Mouse (Mus musculus): ENCODE measurements at regions not wholly inside any gene's neighbourhood (a gene's known extent, or its start where the extent isn't known, plus 50 kb on each side); places are given as distances from the start of the nearest gene placed in this dataset.

- Histone ChIP-seq H3K4me3 (no peak overlapping the region), H3K36me3 (no peaks in the 10 kb centered on the region), H3K27me3 (peaks cover 4% of the 10 kb centered on the region; the same call in 1 of the 2 replicates), H3K27ac (no peak overlapping the region), H3K4me2 (no peak overlapping the region), H3K9me3 (no peaks in the 10 kb centered on the region), H3K4me1 (peaks cover 3% of the 10 kb centered on the region; the same call in 1 of the 2 replicates), H3K9ac (no peak overlapping the region)
- WGBS: 79% methylated on average over 10 of the region's 10 CpGs
- no peak for ATAC-seq (ENCODE audit: insufficient number of reproducible peaks, insufficient read depth, low FRiP score, low TSS enrichment, low read depth)
These were observed 1717.9 kb upstream of the Gm7489 start for GRCm38 (mm10) chr15:52166595-52167443.

DNA sequence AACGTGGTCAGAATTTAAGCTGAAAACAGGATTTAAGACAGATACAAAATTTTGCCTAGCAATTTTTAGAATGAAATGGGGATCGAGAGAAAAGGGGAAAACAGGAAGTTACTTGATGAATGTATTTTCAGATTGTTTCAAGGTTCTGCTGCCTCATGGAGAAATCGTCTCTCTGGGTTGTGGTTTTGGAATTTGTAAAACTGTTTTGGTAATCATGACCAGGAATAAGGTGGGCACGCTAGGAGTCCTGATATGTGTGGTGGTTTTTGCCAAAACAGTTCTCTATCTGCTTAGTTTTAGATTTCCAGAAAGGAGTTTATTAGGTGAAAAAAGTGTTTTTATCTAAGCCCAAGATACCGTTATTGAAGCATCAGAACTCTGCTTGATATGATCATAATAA lies 1716.9 kb upstream of the Gm7489 start:
- Histone ChIP-seq H3K4me2 (no peak overlapping the region), H3K4me1 (no peaks in the 10 kb centered on the region), H3K27me3 (peaks cover under 1% of the 10 kb centered on the region; the same call in 1 of the 2 replicates), H3K4me3 (no peak overlapping the region), H3K36me3 (no peaks in the 10 kb centered on the region), H3K9me3 (no peaks in the 10 kb centered on the region), H3K9ac (no peak overlapping the region), H3K27ac (no peak overlapping the region)
- 78% methylated on average over 5 of the region's 5 CpGs for WGBS
- no peak for ATAC-seq (ENCODE audit: insufficient number of reproducible peaks, insufficient read depth, low FRiP score, low TSS enrichment, low read depth)

DNA sequence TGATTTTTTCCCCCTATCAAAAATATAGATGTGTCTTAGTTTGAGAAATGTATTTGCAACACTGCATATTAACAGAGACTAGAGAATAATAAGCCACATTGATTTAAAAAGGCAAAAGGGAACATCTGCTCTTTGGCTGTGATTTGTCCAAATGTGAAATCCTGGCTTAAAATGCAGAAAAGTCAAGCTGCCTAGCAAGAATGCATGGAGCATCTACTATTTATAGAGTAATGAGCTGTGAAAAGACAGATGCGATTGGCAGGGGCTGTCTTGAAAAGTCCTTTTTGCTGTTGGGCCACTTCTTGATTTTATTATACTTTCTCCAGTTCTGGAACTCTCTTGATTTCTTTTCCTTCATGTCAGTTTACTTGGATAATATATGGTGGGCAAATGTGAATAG lies 1707.8 kb upstream of the Gm7489 start:
- H3K4me1 ChIP-seq: no peaks in the 10 kb centered on the region
- no peak overlapping the region for H3K4me3 ChIP-seq
- no peak overlapping the region for H3K9ac ChIP-seq
- H3K9me3 ChIP-seq: no peaks in the 10 kb centered on the region
- no peak for ATAC-seq (ENCODE audit: insufficient number of reproducible peaks, insufficient read depth, low FRiP score, low TSS enrichment, low read depth)
- no peaks in the 10 kb centered on the region for H3K27me3 ChIP-seq
- WGBS: 84% methylated on average over 1 of the region's 1 CpGs
- H3K27ac ChIP-seq: no peak overlapping the region
- no peak overlapping the region for H3K4me2 ChIP-seq
- H3K36me3 ChIP-seq: no peaks in the 10 kb centered on the region

- Histone ChIP-seq H3K4me3 (no peak overlapping the region), H3K36me3 (no peaks in the 10 kb centered on the region), H3K4me1 (no peaks in the 10 kb centered on the region), H3K9me3 (no peaks in the 10 kb centered on the region), H3K27me3 (no peaks in the 10 kb centered on the region), H3K27ac (no peak overlapping the region), H3K4me2 (no peak overlapping the region), H3K9ac (no peak overlapping the region)
- WGBS: 83% methylated on average over 3 of the region's 3 CpGs
- no peak for ATAC-seq (ENCODE audit: insufficient number of reproducible peaks, insufficient read depth, low FRiP score, low TSS enrichment, low read depth)
These were observed 1706.0 kb upstream of the Gm7489 start for GRCm38 (mm10) chr15:52178668-52179067.

- Histone ChIP-seq H3K27me3 (no peaks in the 10 kb centered on the region), H3K4me3 (no peak overlapping the region)
- ATAC-seq (ENCODE audit: insufficient number of reproducible peaks, insufficient read depth, low FRiP score, low TSS enrichment, low read depth): no peak
These were observed 1705.3 kb upstream of the Gm7489 start for GRCm38 (mm10) chr15:52179379-52179778.

GRCm38 (mm10) chr15:52191176-52191575 lies 1693.5 kb upstream of the Gm7489 start:
- 71% methylated on average over 3 of the region's 3 CpGs for WGBS
- H3K4me2 ChIP-seq: no peak overlapping the region
- H3K27me3 ChIP-seq: no peaks in the 10 kb centered on the region
- H3K4me3 ChIP-seq: no peak overlapping the region
- H3K9me3 ChIP-seq: no peaks in the 10 kb centered on the region
- H3K4me1 ChIP-seq: no peaks in the 10 kb centered on the region
- H3K27ac ChIP-seq: no peak overlapping the region
- ATAC-seq (ENCODE audit: insufficient number of reproducible peaks, insufficient read depth, low FRiP score, low TSS enrichment, low read depth): no peak
- H3K36me3 ChIP-seq: no peaks in the 10 kb centered on the region
- H3K9ac ChIP-seq: no peak overlapping the region

More at GRCm38 (mm10) chr15:52179379-52179778, 1705.3 kb upstream of the Gm7489 start:
- no peak overlapping the region for H3K27ac ChIP-seq
- no peak overlapping the region for H3K9ac ChIP-seq
- no peaks in the 10 kb centered on the region for H3K4me1 ChIP-seq
- no peak overlapping the region for H3K4me2 ChIP-seq
- H3K9me3 ChIP-seq: no peaks in the 10 kb centered on the region
- no peaks in the 10 kb centered on the region for H3K36me3 ChIP-seq

DNA sequence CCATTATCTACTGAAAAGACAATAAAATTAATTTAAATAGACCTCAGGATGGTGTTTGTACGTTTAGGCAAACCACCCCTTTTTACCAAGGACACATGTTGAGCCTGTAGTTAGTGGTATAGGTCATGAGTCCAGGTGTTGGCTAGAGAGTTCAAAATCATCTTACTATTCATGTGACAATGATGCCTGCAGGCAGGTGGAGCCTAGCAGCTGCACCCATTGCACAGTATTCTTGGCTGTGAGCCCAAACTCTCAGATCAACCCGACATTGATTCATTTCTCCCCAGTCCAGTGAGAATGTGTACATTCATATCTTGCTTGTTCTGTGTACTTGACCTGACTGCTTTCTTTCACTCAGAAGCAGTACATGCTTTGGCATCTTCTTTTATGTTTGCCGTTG lies 1677.4 kb upstream of the Gm7489 start:
- WGBS: 52% methylated on average over 3 of the region's 3 CpGs
- no peak overlapping the region for H3K27ac ChIP-seq
- no peak overlapping the region for H3K4me2 ChIP-seq
- no peak overlapping the region for H3K4me3 ChIP-seq
- no peaks in the 10 kb centered on the region for H3K27me3 ChIP-seq
- no peaks in the 10 kb centered on the region for H3K36me3 ChIP-seq
- ATAC-seq (ENCODE audit: insufficient number of reproducible peaks, insufficient read depth, low FRiP score, low TSS enrichment, low read depth): no peak
- no peaks in the 10 kb centered on the region; the same call in 1 of the 2 replicates for H3K9me3 ChIP-seq
- H3K4me1 ChIP-seq: no peaks in the 10 kb centered on the region
- no peak overlapping the region for H3K9ac ChIP-seq

- no peaks in the 10 kb centered on the region for H3K9me3 ChIP-seq
- H3K27me3 ChIP-seq: no peaks in the 10 kb centered on the region
- no peaks in the 10 kb centered on the region for H3K36me3 ChIP-seq
- H3K4me1 ChIP-seq: no peaks in the 10 kb centered on the region
- H3K4me3 ChIP-seq: no peak overlapping the region
- H3K9ac ChIP-seq: no peak overlapping the region
- no peak overlapping the region for H3K4me2 ChIP-seq
- peak; percentile 48; the same call in 1 of the 2 replicates for ATAC-seq (ENCODE audit: insufficient number of reproducible peaks, insufficient read depth, low FRiP score, low TSS enrichment, low read depth)
- no peak overlapping the region for H3K27ac ChIP-seq
- WGBS: 89% methylated on average over 5 of the region's 5 CpGs
These were observed 1652.3 kb upstream of the Gm7489 start for GRCm38 (mm10) chr15:52232442-52232841.

DNA sequence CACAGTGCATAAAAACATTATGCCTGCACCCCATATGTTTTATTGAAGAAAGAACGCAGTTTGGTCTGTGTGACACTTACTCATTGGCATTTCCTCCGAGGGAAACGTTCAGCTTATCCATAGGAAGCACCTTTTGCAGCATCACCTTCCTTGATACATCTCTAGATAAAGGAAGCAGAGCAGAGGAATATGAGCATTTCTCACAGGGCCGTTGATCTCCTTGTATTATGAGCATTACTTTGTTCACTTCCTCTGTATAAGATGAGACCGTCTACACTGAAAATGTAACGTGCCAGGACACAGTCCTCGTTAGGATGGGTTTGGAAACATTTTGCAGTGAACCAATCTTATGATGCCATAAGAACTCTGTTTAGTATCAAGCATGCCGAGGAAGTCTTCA lies 1648.5 kb upstream of the Gm7489 start:
- Histone ChIP-seq H3K27me3 (no peaks in the 10 kb centered on the region), H3K36me3 (no peaks in the 10 kb centered on the region), H3K4me3 (no peak overlapping the region), H3K27ac (no peak overlapping the region), H3K4me1 (no peaks in the 10 kb centered on the region), H3K9me3 (no peaks in the 10 kb centered on the region), H3K9ac (no peak overlapping the region), H3K4me2 (no peak overlapping the region)
- no peak for ATAC-seq (ENCODE audit: insufficient number of reproducible peaks, insufficient read depth, low FRiP score, low TSS enrichment, low read depth)
- WGBS: 58% methylated on average over 8 of the region's 8 CpGs

GRCm38 (mm10) chr15:52242890-52243289 lies 1641.8 kb upstream of the Gm7489 start:
- Histone ChIP-seq H3K27me3 (no peaks in the 10 kb centered on the region), H3K4me3 (no peak overlapping the region), H3K36me3 (no peaks in the 10 kb centered on the region), H3K4me1 (no peaks in the 10 kb centered on the region; the same call in 1 of the 2 replicates), H3K9ac (no peak overlapping the region), H3K9me3 (no peaks in the 10 kb centered on the region), H3K4me2 (no peak overlapping the region), H3K27ac (no peak overlapping the region)
- WGBS: 89% methylated on average over 1 of the region's 1 CpGs
- ATAC-seq (ENCODE audit: insufficient number of reproducible peaks, insufficient read depth, low FRiP score, low TSS enrichment, low read depth): no peak
